Mouse (Mus musculus): ENCODE measurements around the gene Spa17. TPM values are rescaled to one million over a fixed set of nuclear protein-coding genes. Genes with fewer than 3 reads are reported as not detected.
A peak's percentile ranks its signal among the peaks of the same experiment; 100 is the strongest.

Spa17 gene
- polyA plus RNA-seq, 1 experiment from 2014 or later: 8.5 TPM

DNA sequence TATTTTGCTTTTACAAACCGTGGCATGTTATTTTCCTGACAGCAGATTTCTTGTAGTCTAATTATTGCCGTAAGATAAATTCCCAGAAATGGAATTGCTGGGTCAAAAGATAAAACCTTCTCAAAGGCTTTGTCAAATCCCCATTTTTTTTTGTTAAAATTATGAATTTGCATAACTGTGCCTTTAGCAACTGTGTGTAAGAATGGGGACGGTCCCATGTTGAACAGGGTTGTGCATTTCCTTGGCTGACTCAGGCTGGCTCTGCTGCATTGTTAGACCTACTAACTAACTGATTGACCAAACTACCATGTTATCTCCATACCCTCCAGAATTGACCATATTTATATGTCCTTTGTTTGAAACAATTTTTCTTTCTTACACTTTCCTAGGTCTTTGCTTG, 20.7 kb upstream of the Spa17 start:
- no peak overlapping the region for H3K4me2 ChIP-seq
- H3K9ac ChIP-seq: no peak overlapping the region
- ATAC-seq (replicated peaks): no peak
- no peaks in the 10 kb centered on the region for H3K27me3 ChIP-seq (replicated peaks)
- 86% methylated on average over 3 of the region's 3 CpGs for WGBS
- H3K36me3 ChIP-seq (replicated peaks): no peaks in the 10 kb centered on the region
- H3K4me1 ChIP-seq: no peaks in the 10 kb centered on the region
- H3K9me3 ChIP-seq: no peaks in the 10 kb centered on the region
- no peak overlapping the region for H3K27ac ChIP-seq
- no peak overlapping the region for H3K4me3 ChIP-seq

GRCm38 (mm10) chr9:37632305-37632704, 18.8 kb upstream of the Spa17 start:
- no peak for ATAC-seq (replicated peaks)
- Histone ChIP-seq H3K4me2 (no peak overlapping the region), H3K27me3 (replicated peaks) (no peaks in the 10 kb centered on the region), H3K4me3 (no peak overlapping the region), H3K9ac (no peak overlapping the region), H3K27ac (no peak overlapping the region), H3K36me3 (replicated peaks) (no peaks in the 10 kb centered on the region), H3K9me3 (no peaks in the 10 kb centered on the region), H3K4me1 (no peaks in the 10 kb centered on the region)
- WGBS: 91% methylated on average over 2 of the region's 2 CpGs

GRCm38 (mm10) chr9:37629941-37630340, 16.4 kb upstream of the Spa17 start:
- Histone ChIP-seq H3K4me1 (peaks cover 19% of the 10 kb centered on the region), H3K4me2 (no peak overlapping the region), H3K4me3 (no peak overlapping the region), H3K36me3 (replicated peaks) (no peaks in the 10 kb centered on the region), H3K9ac (no peak overlapping the region), H3K27ac (no peak overlapping the region), H3K9me3 (no peaks in the 10 kb centered on the region), H3K27me3 (replicated peaks) (no peaks in the 10 kb centered on the region)
- 98% methylated on average over 2 of the region's 2 CpGs for WGBS
- ATAC-seq (replicated peaks): no peak

GRCm38 (mm10) chr9:37628581-37628980, 15.1 kb upstream of the Spa17 start:
- Histone ChIP-seq H3K9ac (no peak overlapping the region), H3K27me3 (replicated peaks) (no peaks in the 10 kb centered on the region), H3K4me2 (no peak overlapping the region), H3K4me1 (peaks cover 26% of the 10 kb centered on the region), H3K27ac (no peak overlapping the region), H3K4me3 (no peak overlapping the region), H3K9me3 (no peaks in the 10 kb centered on the region), H3K36me3 (replicated peaks) (no peaks in the 10 kb centered on the region)
- WGBS: 38% methylated on average over 4 of the region's 4 CpGs
- ATAC-seq (replicated peaks): no peak

DNA sequence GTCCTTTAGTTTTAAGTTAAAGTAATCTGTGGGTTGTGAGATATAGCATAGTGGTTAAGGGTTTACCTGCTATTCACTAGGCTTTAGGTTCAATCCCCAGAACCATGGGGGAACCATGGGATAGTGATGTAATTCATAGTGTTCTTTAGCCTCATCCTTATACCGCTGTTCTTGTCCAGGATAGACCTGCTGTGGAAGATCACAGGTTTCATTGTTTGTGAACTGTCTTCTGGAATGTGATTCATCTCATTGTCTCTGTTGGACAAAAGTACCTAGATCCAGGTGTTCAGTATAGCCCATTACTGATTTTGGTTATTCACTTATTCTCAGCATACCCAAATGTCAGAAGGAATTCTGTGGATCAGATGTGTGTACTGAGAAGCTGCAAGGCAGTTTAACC, 13.7 kb upstream of the Spa17 start:
- Histone ChIP-seq H3K4me3 (no peak overlapping the region), H3K4me2 (no peak overlapping the region), H3K9ac (no peak overlapping the region), H3K4me1 (peaks cover 26% of the 10 kb centered on the region), H3K27ac (no peak overlapping the region), H3K27me3 (replicated peaks) (no peaks in the 10 kb centered on the region), H3K36me3 (replicated peaks) (no peaks in the 10 kb centered on the region), H3K9me3 (no peaks in the 10 kb centered on the region)
- 90% methylated on average over 1 of the region's 1 CpGs for WGBS
- no peak for ATAC-seq (replicated peaks)

GRCm38 (mm10) chr9:37626103-37626567, 12.6 kb upstream of the Spa17 start:
- Histone ChIP-seq H3K36me3 (replicated peaks) (no peaks in the 10 kb centered on the region), H3K27ac (peak overlapping the region; percentile 83), H3K4me2 (peak overlapping the region; percentile 40), H3K27me3 (replicated peaks) (no peaks in the 10 kb centered on the region), H3K9ac (no peak overlapping the region), H3K9me3 (no peaks in the 10 kb centered on the region), H3K4me3 (peak overlapping the region; percentile 1; the same call in 1 of the 2 replicates), H3K4me1 (peaks cover 26% of the 10 kb centered on the region)
- 7% methylated on average over 3 of the region's 3 CpGs for WGBS
- peak; percentile 58 for ATAC-seq (replicated peaks)

- no peaks in the 10 kb centered on the region for H3K36me3 ChIP-seq (replicated peaks)
- ATAC-seq (replicated peaks): peak; percentile 93
- peak overlapping the region; percentile 83 for H3K27ac ChIP-seq
- no peaks in the 10 kb centered on the region for H3K9me3 ChIP-seq
- H3K4me3 ChIP-seq: peak overlapping the region; percentile 1; the same call in 1 of the 2 replicates
- H3K4me1 ChIP-seq: peaks cover 26% of the 10 kb centered on the region
- 5% methylated on average over 7 of the region's 7 CpGs for WGBS
- peak overlapping the region; percentile 13; the same call in 1 of the 2 replicates for H3K9ac ChIP-seq
- peak overlapping the region; percentile 40 for H3K4me2 ChIP-seq
- no peaks in the 10 kb centered on the region for H3K27me3 ChIP-seq (replicated peaks)
These were observed 12.1 kb upstream of the Spa17 start for GRCm38 (mm10) chr9:37625641-37626040.

GRCm38 (mm10) chr9:37625129-37625528, 11.6 kb upstream of the Spa17 start:
- 15% methylated on average over 3 of the region's 3 CpGs for WGBS

GRCm38 (mm10) chr9:37624502-37624901, 11.0 kb upstream of the Spa17 start:
- H3K4me3 ChIP-seq: no peak overlapping the region
- H3K36me3 ChIP-seq (replicated peaks): no peaks in the 10 kb centered on the region
- H3K27ac ChIP-seq: peak overlapping the region; percentile 83
- ATAC-seq (replicated peaks): no peak
- no peak overlapping the region for H3K4me2 ChIP-seq
- H3K9me3 ChIP-seq: no peaks in the 10 kb centered on the region
- WGBS: 70% methylated on average over 1 of the region's 1 CpGs
- H3K9ac ChIP-seq: no peak overlapping the region
- peaks cover 26% of the 10 kb centered on the region for H3K4me1 ChIP-seq
- H3K27me3 ChIP-seq (replicated peaks): no peaks in the 10 kb centered on the region

More at GRCm38 (mm10) chr9:37625129-37625528, 11.6 kb upstream of the Spa17 start:
- no peak overlapping the region for H3K4me3 ChIP-seq
- ATAC-seq (replicated peaks): peak; percentile 86
- H3K36me3 ChIP-seq (replicated peaks): no peaks in the 10 kb centered on the region
- H3K9me3 ChIP-seq: no peaks in the 10 kb centered on the region
- no peaks in the 10 kb centered on the region for H3K27me3 ChIP-seq (replicated peaks)
- H3K9ac ChIP-seq: 0 out of 2 replicates have a peak overlapping the region, but pooled peaks have one; percentile 13
- H3K4me1 ChIP-seq: peaks cover 26% of the 10 kb centered on the region
- peak overlapping the region; percentile 83 for H3K27ac ChIP-seq
- peak overlapping the region; percentile 40 for H3K4me2 ChIP-seq

- Histone ChIP-seq H3K27me3 (replicated peaks) (no peaks in the 10 kb centered on the region), H3K36me3 (replicated peaks) (no peaks in the 10 kb centered on the region), H3K27ac (no peak overlapping the region), H3K9me3 (no peaks in the 10 kb centered on the region), H3K4me2 (no peak overlapping the region), H3K9ac (no peak overlapping the region), H3K4me1 (peaks cover 26% of the 10 kb centered on the region), H3K4me3 (no peak overlapping the region)
- WGBS: 84% methylated on average over 3 of the region's 3 CpGs
- ATAC-seq (replicated peaks): no peak
These were observed 10.5 kb upstream of the Spa17 start for GRCm38 (mm10) chr9:37623981-37624380.

DNA sequence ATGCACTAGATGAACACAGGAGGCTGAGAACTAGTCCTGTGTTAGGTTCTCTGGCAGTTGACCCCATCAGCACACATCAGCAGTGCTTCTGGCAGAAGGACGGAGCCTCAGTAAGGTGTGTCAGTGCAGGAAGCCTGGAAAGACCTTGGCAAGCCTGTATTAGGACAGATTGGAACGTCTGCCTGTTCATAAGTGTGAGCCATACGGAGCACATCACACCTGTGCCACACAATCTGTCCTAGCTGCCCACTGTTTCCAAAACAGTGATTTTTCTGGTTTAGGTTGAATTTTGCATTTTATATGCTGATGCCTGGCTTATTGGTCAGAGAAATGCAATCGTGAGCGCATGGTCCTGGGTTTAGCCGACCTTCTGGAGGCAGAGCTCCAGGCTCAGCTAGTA, 7.8 kb upstream of the Spa17 start:
- Histone ChIP-seq H3K9ac (no peak overlapping the region), H3K36me3 (replicated peaks) (no peaks in the 10 kb centered on the region), H3K27ac (no peak overlapping the region), H3K4me2 (no peak overlapping the region), H3K4me3 (no peak overlapping the region), H3K4me1 (peaks cover 20% of the 10 kb centered on the region), H3K27me3 (replicated peaks) (0 out of 2 replicates have a peak, but pooled peaks cover 4% of the 10 kb centered on the region), H3K9me3 (no peaks in the 10 kb centered on the region)
- no peak for ATAC-seq (replicated peaks)
- 86% methylated on average over 6 of the region's 6 CpGs for WGBS

DNA sequence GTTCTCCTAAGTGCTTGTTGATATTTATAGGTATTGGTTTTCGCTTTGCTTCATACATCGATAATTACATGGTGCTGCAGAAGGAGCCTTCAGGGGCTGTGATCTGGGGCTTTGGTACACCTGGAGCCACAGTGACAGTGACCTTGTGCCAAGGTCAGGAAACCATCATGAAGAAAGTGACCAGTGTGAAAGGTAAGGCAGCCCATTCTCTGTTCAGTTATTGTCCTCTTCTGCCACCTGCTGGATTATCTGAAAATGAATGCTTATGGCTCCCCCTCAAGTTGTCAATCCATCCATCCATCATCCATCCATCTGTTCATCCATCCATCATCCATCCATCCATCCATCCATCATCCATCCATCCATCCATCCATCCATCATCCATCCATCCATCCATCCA, 3.2 kb upstream of the Spa17 start:
- no peak for ATAC-seq (replicated peaks)
- H3K27ac ChIP-seq: no peak overlapping the region
- H3K27me3 ChIP-seq (replicated peaks): 0 out of 2 replicates have a peak, but pooled peaks cover 4% of the 10 kb centered on the region
- H3K9ac ChIP-seq: no peak overlapping the region
- no peak overlapping the region for H3K4me2 ChIP-seq
- H3K9me3 ChIP-seq: no peaks in the 10 kb centered on the region
- H3K4me1 ChIP-seq: 0 out of 2 replicates have a peak, but pooled peaks cover 6% of the 10 kb centered on the region
- no peak overlapping the region for H3K4me3 ChIP-seq
- H3K36me3 ChIP-seq (replicated peaks): no peaks in the 10 kb centered on the region
- 53% methylated on average over 2 of the region's 2 CpGs for WGBS

GRCm38 (mm10) chr9:37615220-37615619, 1.7 kb upstream of the Spa17 start:
- Histone ChIP-seq H3K9me3 (no peaks in the 10 kb centered on the region), H3K9ac (no peak overlapping the region), H3K4me2 (no peak overlapping the region), H3K27ac (no peak overlapping the region), H3K36me3 (replicated peaks) (no peaks in the 10 kb centered on the region), H3K4me3 (no peak overlapping the region), H3K4me1 (0 out of 2 replicates have a peak, but pooled peaks cover 6% of the 10 kb centered on the region), H3K27me3 (replicated peaks) (0 out of 2 replicates have a peak, but pooled peaks cover 4% of the 10 kb centered on the region)
- 56% methylated on average over 5 of the region's 5 CpGs for WGBS
- no peak for ATAC-seq (replicated peaks)

Data from midbrain, embryonic 15.5 days (tissue).